Mouse (Mus musculus) bone marrow, adult 2 months (tissue): Measurements from ENCODE around the gene Gpr161. TPM values are rescaled to one million over a fixed set of nuclear protein-coding genes. Genes with fewer than 3 reads are reported as not detected.

ENCODE experiments used
- H3K27ac ChIP-seq: fragments of 200-500 bp; 2 replicates; pipeline ENCODE4 v1.5.1; 2012; ENCODE audit warnings: low read depth, mild to moderate bottlenecking, control low read depth, inconsistent platforms, low read length; ENCODE audit not compliant: control insufficient read depth, poor library complexity, insufficient read depth
- H3K4me1 ChIP-seq: fragments of 200-500 bp; 2 replicates; pipeline ENCODE4 v1.6.1; 2011; ENCODE audit warnings: low read length; ENCODE audit not compliant: control insufficient read depth, insufficient read depth
- H3K4me3 ChIP-seq: fragments of 200-500 bp; replicated peaks from 2 replicates; pipeline ENCODE3; 2011; ENCODE audit warnings: mild to moderate bottlenecking, low read depth, low read length, control low read depth; ENCODE audit not compliant: control insufficient read depth
- CTCF ChIP-seq: fragments of 200-500 bp; IDR thresholded peaks from 2 replicates; pipeline ENCODE4 v1.5.1; 2011; ENCODE audit warnings: low read length, control low read depth; ENCODE audit not compliant: control insufficient read depth, insufficient read depth
- POLR2A ChIP-seq: fragments of 200-500 bp; IDR thresholded peaks from 2 replicates; pipeline ENCODE4 v1.6.1; 2011; ENCODE audit warnings: low read depth, mild to moderate bottlenecking, control low read depth, low read length, borderline replicate concordance; ENCODE audit not compliant: control insufficient read depth
- WGBS: fragments of 180-500 bp; shearing (Covaris S2); methylation state at CpG from one replicate; pipeline ENCODE4 v1.1.7; 2018; 5-methylcytosine and 5-hydroxymethylcytosine counted together
- polyA plus RNA-seq: library from polyadenylated mRNA; stranded (reverse); fragments of >200 nt; gene quantifications from 2 replicates; pipeline ENCODE4 v1.2.4, GENCODE M21; 2011; ENCODE audit warnings: low replicate concordance; ENCODE audit not compliant: missing spikeins, insufficient read depth, insufficient read length

Gpr161 gene
- polyA plus RNA-seq, 1 experiment: 0.65 TPM

GRCm38 (mm10) chr1:165281351-165282221 is 14.0 kb upstream of the Gpr161 start:
- no peak overlapping the region for H3K27ac ChIP-seq
- H3K4me1 ChIP-seq: no peaks in the 10 kb centered on the region
- TF ChIP-seq POLR2A (no peak), CTCF (no peak)
- 2% methylated on average over 67 of the region's 71 CpGs for WGBS
- no peak overlapping the region for H3K4me3 ChIP-seq

- 7% methylated on average over 35 of the region's 35 CpGs for WGBS
- Histone ChIP-seq H3K4me3 (no peak overlapping the region), H3K4me1 (no peaks in the 10 kb centered on the region), H3K27ac (no peak overlapping the region)
- TF ChIP-seq CTCF: no peak
- no peak for TF ChIP-seq POLR2A
Measured at GRCm38 (mm10) chr1:165282222-165282966, 13.2 kb upstream of the Gpr161 start.

- WGBS: 68% methylated on average over 7 of the region's 7 CpGs
- Histone ChIP-seq H3K27ac (no peak overlapping the region), H3K4me3 (no peak overlapping the region), H3K4me1 (no peaks in the 10 kb centered on the region)
- no peak for TF ChIP-seq CTCF
- no peak for TF ChIP-seq POLR2A
Measured at GRCm38 (mm10) chr1:165282967-165283345, 12.6 kb upstream of the Gpr161 start.

GRCm38 (mm10) chr1:165284096-165284495 is 11.5 kb upstream of the Gpr161 start:
- WGBS: 63% methylated on average over 7 of the region's 7 CpGs
- H3K27ac ChIP-seq: no peak overlapping the region
- H3K4me3 ChIP-seq: no peak overlapping the region
- TF ChIP-seq POLR2A (no peak), CTCF (no peak)
- H3K4me1 ChIP-seq: no peaks in the 10 kb centered on the region

- TF ChIP-seq POLR2A: no peak
- TF ChIP-seq CTCF: no peak
- Histone ChIP-seq H3K27ac (no peak overlapping the region), H3K4me1 (no peaks in the 10 kb centered on the region), H3K4me3 (no peak overlapping the region)
- WGBS: 77% methylated on average over 9 of the region's 9 CpGs
Measured at GRCm38 (mm10) chr1:165288165-165288564, 7.4 kb upstream of the Gpr161 start.

- no peak overlapping the region for H3K27ac ChIP-seq
- WGBS: 72% methylated on average over 4 of the region's 4 CpGs
- TF ChIP-seq CTCF: peak; percentile 47; the same call in 1 of the 2 replicates
- TF ChIP-seq POLR2A: no peak
Measured at GRCm38 (mm10) chr1:165289831-165290230, 5.8 kb upstream of the Gpr161 start.

GRCm38 (mm10) chr1:165291606-165292005 is 4.0 kb upstream of the Gpr161 start:
- 76% methylated on average over 6 of the region's 6 CpGs for WGBS
- Histone ChIP-seq H3K4me1 (no peaks in the 10 kb centered on the region), H3K27ac (no peak overlapping the region), H3K4me3 (no peak overlapping the region)
- TF ChIP-seq CTCF: no peak
- no peak for TF ChIP-seq POLR2A

More at GRCm38 (mm10) chr1:165289831-165290230, 5.8 kb upstream of the Gpr161 start:
- Histone ChIP-seq H3K4me3 (no peak overlapping the region), H3K4me1 (no peaks in the 10 kb centered on the region)

- TF ChIP-seq POLR2A (no peak), CTCF (no peak)
Measured at GRCm38 (mm10) chr1:165301108-165301507, 5.5 kb downstream of the Gpr161 start.

More at GRCm38 (mm10) chr1:165301108-165301507, 5.5 kb downstream of the Gpr161 start:
- H3K4me3 ChIP-seq: no peak overlapping the region
- no peaks in the 10 kb centered on the region; the same call in 1 of the 2 replicates for H3K4me1 ChIP-seq
- no peak overlapping the region for H3K27ac ChIP-seq
- 5% methylated on average over 3 of the region's 3 CpGs for WGBS
